Mouse (Mus musculus) G1E (cell line): ENCODE results near the gene Gstt1.

Experiments
- CTCF ChIP-seq: IDR thresholded peaks from 2 replicates; pipeline ENCODE4 v1.5.1; 2012; ENCODE audit warnings: low read depth, low read length, inconsistent platforms, mixed read lengths
- GATA1 ChIP-seq: IDR thresholded peaks from 2 replicates; pipeline ENCODE4 v1.6.1; 2012; ENCODE audit warnings: borderline replicate concordance, low read length, inconsistent platforms, mixed read lengths
- GATA2 ChIP-seq: IDR thresholded peaks from 2 replicates; pipeline ENCODE4 v1.6.1; 2012; ENCODE audit warnings: low read depth, low read length, inconsistent platforms, borderline replicate concordance
- POLR2AphosphoS5 ChIP-seq: IDR thresholded peaks from 2 replicates; pipeline ENCODE4 v1.6.1; 2012; ENCODE audit warnings: low read depth, low read length, inconsistent platforms; ENCODE audit not compliant: insufficient replicate concordance
- TAL1 ChIP-seq: conservative IDR thresholded peaks from 2 replicates; pipeline ENCODE4 v1.6.1; 2012; ENCODE audit warnings: low read depth, low read length, inconsistent platforms, mixed read lengths

DNA sequence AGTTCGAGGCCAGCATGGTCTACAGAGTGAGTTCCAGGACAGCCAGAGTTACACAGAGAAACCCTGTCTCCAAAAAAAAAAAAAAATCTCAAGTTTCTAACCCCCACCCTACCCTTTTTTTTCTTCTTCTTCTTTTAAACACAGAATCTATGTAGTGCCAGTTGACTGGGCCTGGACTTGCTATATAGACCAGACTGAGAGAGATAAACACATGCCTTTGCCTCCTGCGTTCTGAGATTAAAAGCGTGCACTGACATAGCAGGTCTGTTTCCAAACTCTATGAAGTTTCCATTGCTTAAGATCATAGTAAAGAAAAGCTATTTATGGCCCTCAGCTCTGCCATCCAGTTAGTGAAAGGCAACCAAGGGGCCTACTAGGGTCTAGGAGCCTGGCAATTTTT lies 36.0 kb downstream of the Gstt1 start:
- TF ChIP-seq GATA2: no peak
- TF ChIP-seq CTCF: no peak
- TF ChIP-seq GATA1: no peak
- TF ChIP-seq TAL1: peak; percentile 23; the same call in 1 of the 2 replicates
- no peak for TF ChIP-seq POLR2AphosphoS5
